Mouse (Mus musculus): Measurements from ENCODE around the gene Rarg. TPM values are rescaled to one million over a fixed set of nuclear protein-coding genes. Genes with fewer than 3 reads are reported as not detected.
A peak's percentile ranks its signal among the peaks of the same experiment; 100 is the strongest.

The Rarg gene
- polyA plus RNA-seq, 1 experiment from 2014 or later: 30.3 TPM

DNA sequence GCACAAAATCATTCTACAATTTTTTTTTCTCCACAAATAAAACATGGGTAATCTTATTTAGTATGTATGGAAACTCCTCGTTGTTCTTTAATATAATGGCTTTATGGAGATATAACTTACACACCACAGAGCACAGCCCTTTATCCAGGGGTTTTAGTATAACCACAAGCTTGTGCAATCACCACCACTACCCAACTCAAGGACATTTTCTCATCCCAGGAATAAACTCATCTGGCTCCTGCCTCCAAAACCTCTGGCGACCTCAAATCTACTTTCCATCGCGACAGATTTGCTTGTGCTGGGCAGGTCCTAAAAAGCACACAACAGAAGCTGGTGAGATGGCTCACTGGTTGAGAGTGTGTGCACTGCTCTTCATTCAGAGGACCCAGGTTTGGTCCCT is 63.7 kb downstream of the Rarg start:
- ATAC-seq (replicated peaks; ENCODE audit: low FRiP score): no peak
- Histone ChIP-seq H3K27ac (no peak overlapping the region), H3K4me2 (no peak overlapping the region)

DNA sequence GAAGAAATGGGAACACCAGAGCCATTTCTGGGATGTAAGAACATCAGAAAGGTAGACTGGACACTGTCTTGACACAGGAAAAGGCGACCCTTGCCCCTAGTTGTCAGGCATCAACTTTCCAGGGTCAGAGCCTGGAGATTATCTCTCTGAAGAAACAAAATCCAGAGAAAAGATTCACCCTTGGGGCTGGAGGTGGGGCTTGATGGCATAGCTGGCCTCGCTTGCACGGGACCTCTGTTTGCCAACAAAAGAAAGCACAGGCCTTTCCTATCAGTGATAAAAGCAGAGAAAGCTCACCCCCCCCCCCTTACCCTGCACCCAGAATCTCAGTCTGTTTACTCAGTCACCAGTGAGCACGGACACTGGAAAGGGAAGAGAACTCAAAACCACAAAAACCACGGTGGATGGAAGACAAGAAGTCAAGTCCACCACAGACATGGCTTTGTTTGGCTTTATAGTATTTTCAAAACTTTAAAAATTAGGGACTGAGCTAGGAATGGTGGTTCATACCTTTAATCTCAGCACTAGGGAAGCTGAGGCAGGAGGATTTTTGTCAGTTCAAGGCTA is 64.4 kb downstream of the Rarg start:
- Histone ChIP-seq H3K4me2 (no peak overlapping the region), H3K9ac (no peak overlapping the region), H3K36me3 (peaks cover 4% of the 10 kb centered on the region; the same call in 1 of the 2 replicates), H3K4me3 (replicated peaks) (no peak overlapping the region), H3K9me3 (replicated peaks) (no peaks in the 10 kb centered on the region), H3K27me3 (no peaks in the 10 kb centered on the region), H3K27ac (no peak overlapping the region), H3K4me1 (peaks cover 21% of the 10 kb centered on the region)
- 58% methylated on average over 5 of the region's 5 CpGs for WGBS
- no peak for ATAC-seq (replicated peaks; ENCODE audit: low FRiP score)

More for the DNA sequence above, 63.7 kb downstream of the Rarg start:
- H3K4me1 ChIP-seq: peaks cover 14% of the 10 kb centered on the region
- no peak overlapping the region for H3K4me3 ChIP-seq (replicated peaks)
- no peak overlapping the region for H3K9ac ChIP-seq
- no peaks in the 10 kb centered on the region for H3K27me3 ChIP-seq
- 88% methylated on average over 4 of the region's 4 CpGs for WGBS
- H3K9me3 ChIP-seq (replicated peaks): no peaks in the 10 kb centered on the region
- H3K36me3 ChIP-seq: peaks cover 5% of the 10 kb centered on the region; the same call in 1 of the 2 replicates

DNA sequence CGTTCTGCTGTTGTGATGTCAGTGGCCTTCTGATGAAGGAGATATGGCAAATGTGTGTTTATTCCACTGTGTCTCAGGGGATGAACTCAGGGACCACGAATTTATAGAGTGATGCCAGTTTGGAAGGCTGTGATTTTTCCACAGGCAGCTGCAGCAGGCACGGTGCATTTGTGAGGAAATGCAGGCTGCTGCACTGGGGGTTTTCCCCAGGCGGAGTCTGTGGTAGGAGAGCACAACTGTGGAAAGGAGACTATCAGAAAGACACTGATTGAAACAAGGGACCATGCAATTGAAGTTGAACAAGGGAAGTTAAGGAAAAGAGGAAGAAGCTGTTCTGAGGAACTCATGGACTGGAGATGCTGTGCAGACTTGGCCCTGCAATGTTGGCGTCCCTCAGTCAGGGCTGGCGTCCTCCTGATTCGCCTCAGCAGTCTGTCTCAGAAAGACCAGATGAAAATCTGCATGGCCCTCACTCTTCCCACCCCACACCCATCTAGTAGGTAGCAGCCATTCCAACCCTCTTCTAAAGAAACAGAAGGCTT is 65.0 kb downstream of the Rarg start:
- no peaks in the 10 kb centered on the region for H3K9me3 ChIP-seq (replicated peaks)
- no peak overlapping the region for H3K9ac ChIP-seq
- peaks cover 24% of the 10 kb centered on the region for H3K4me1 ChIP-seq
- H3K27ac ChIP-seq: no peak overlapping the region
- WGBS: 69% methylated on average over 7 of the region's 7 CpGs
- H3K36me3 ChIP-seq: peaks cover 2% of the 10 kb centered on the region
- H3K4me3 ChIP-seq (replicated peaks): no peak overlapping the region
- H3K27me3 ChIP-seq: no peaks in the 10 kb centered on the region
- H3K4me2 ChIP-seq: no peak overlapping the region
- no peak for ATAC-seq (replicated peaks; ENCODE audit: low FRiP score)

DNA sequence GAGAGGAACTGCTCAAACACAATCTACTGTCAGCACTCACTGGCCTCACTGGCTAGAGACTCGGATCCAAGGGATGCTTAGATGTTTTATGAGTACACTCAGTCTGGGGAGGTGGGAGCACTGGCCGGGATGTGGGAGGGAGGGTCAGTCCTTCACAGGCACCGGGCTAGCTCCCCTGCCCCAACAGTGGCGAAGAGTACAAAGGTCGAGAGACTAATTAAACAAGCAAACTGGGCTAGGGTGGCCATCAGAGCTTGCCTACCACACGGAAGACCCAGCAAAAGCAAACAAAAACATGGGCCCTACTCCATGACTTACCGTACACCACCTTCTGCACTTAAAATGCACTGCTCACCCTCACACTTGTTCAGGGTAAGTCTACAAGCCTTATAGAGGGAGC is 65.6 kb downstream of the Rarg start:
- peak; percentile 44; the same call in 1 of the 2 replicates for ATAC-seq (replicated peaks; ENCODE audit: low FRiP score)
- peak overlapping the region; percentile 24; the same call in 1 of the 2 replicates for H3K27ac ChIP-seq
- no peaks in the 10 kb centered on the region for H3K27me3 ChIP-seq
- no peak overlapping the region for H3K9ac ChIP-seq
- no peak overlapping the region for H3K4me2 ChIP-seq
- H3K36me3 ChIP-seq: peaks cover 7% of the 10 kb centered on the region
- H3K4me1 ChIP-seq: peaks cover 24% of the 10 kb centered on the region
- 24% methylated on average over 7 of the region's 7 CpGs for WGBS
- H3K4me3 ChIP-seq (replicated peaks): no peak overlapping the region
- H3K9me3 ChIP-seq (replicated peaks): no peaks in the 10 kb centered on the region

DNA sequence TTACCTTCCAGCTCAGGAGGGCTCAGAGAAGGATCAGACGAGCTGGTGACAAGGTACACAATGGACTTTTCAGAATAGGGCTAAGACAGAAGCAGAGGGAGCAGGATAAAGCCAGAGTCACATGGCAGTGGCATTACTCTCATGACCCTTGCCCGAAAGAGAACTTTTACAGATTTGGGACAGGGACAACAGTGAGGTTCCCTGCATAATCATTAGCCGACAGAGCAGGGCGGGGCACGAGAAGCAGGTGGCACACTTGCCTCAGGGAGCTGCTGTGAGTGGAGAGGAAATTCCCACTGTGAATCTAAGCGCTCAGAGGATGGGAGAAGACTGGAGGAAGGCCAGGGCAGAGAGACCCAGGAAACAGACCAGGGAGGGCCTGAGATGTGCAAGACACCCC is 68.4 kb downstream of the Rarg start:
- Histone ChIP-seq H3K27ac (peak overlapping the region; percentile 67), H3K4me3 (replicated peaks) (0 out of 2 replicates have a peak overlapping the region, but pooled peaks have one; percentile 10), H3K4me2 (peak overlapping the region; percentile 25; the same call in 1 of the 2 replicates), H3K27me3 (no peaks in the 10 kb centered on the region), H3K9ac (no peak overlapping the region), H3K9me3 (replicated peaks) (no peaks in the 10 kb centered on the region), H3K36me3 (peaks cover 33% of the 10 kb centered on the region), H3K4me1 (peaks cover 24% of the 10 kb centered on the region)
- 0 out of 2 replicates have a peak, but pooled peaks have one; percentile 19 for ATAC-seq (replicated peaks; ENCODE audit: low FRiP score)
- WGBS: 58% methylated on average over 6 of the region's 6 CpGs

DNA sequence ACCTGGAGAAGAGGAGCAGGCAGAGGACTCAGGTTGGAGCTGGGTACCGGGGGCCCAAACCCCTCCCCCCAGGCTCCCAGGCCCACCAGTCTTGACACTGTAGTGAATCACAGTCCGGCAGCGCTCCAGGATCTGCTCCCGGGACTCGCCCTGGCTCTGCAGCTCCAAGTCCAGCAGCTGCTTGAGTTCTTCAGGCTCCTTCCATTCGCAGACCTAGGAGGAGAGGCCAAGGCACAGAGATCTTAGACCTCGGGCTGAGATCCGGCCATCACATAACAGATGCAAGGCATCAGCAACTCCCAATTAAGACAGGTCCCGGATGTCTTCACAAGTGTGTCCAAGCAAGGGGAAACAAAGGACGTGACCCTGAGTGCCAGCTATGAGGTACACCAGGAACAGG is 69.2 kb downstream of the Rarg start:
- H3K4me3 ChIP-seq (replicated peaks): no peak overlapping the region; the same call in 1 of the 2 replicates
- no peaks in the 10 kb centered on the region for H3K27me3 ChIP-seq
- H3K4me2 ChIP-seq: 0 out of 2 replicates have a peak overlapping the region, but pooled peaks have one; percentile 25
- H3K36me3 ChIP-seq: peaks cover 34% of the 10 kb centered on the region
- H3K9ac ChIP-seq: no peak overlapping the region
- H3K9me3 ChIP-seq (replicated peaks): no peaks in the 10 kb centered on the region
- no peak for ATAC-seq (replicated peaks; ENCODE audit: low FRiP score)
- WGBS: 68% methylated on average over 10 of the region's 10 CpGs
- H3K4me1 ChIP-seq: peaks cover 25% of the 10 kb centered on the region
- peak overlapping the region; percentile 67 for H3K27ac ChIP-seq

DNA sequence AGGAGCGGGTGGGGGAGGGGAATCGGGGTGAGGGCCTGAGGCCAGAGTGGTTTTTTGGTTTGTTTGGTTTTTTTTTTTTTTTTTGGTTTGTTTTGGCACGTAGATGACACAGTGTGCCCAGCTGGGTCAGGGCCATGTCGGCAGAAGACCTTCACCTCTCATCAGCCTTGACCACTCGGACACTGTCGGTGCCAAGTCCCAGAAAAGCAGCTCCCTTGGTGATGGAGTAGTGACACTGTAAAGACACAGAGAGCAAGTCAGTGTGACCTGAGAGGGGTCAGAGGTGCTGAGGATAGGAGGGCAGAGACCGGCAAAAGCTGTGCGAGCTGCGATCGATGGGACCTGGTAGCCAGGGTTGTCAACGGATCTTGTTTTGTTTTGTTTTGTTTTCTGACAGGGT is 71.1 kb downstream of the Rarg start:
- Histone ChIP-seq H3K4me2 (no peak overlapping the region), H3K27me3 (no peaks in the 10 kb centered on the region), H3K27ac (no peak overlapping the region), H3K9me3 (replicated peaks) (no peaks in the 10 kb centered on the region), H3K4me1 (peaks cover 19% of the 10 kb centered on the region), H3K4me3 (replicated peaks) (no peak overlapping the region), H3K9ac (no peak overlapping the region), H3K36me3 (peaks cover 40% of the 10 kb centered on the region)
- 71% methylated on average over 11 of the region's 11 CpGs for WGBS
- ATAC-seq (replicated peaks; ENCODE audit: low FRiP score): no peak

Other genes starting within 250 kb of the Rarg start
- gene Krt18, start 229.3 kb downstream of the Rarg start, polyA plus RNA-seq (2015; fragmentation: Nextera tagmentation; extraction: Ambion mirVana): 176 and 180 TPM in 2 replicates
- gene Eif4b, start 183.7 kb downstream of the Rarg start, polyA plus RNA-seq (2015; fragmentation: Nextera tagmentation; extraction: Ambion mirVana): 127 and 130 TPM in 2 replicates
- gene Tns2, start 157.1 kb downstream of the Rarg start, polyA plus RNA-seq (2015; fragmentation: Nextera tagmentation; extraction: Ambion mirVana): 39.7 and 48.4 TPM in 2 replicates
- gene Spryd3, start 121.3 kb downstream of the Rarg start, polyA plus RNA-seq (2015; fragmentation: Nextera tagmentation; extraction: Ambion mirVana): 18.0 and 18.4 TPM in 2 replicates
- gene Igfbp6, start 113.2 kb downstream of the Rarg start, polyA plus RNA-seq (2015; fragmentation: Nextera tagmentation; extraction: Ambion mirVana): 31.0 and 33.6 TPM in 2 replicates
- 0.33 and 1.1 TPM in 2 replicates for gene Soat2, start 107.0 kb downstream of the Rarg start, polyA plus RNA-seq (2015; fragmentation: Nextera tagmentation; extraction: Ambion mirVana)
- 72.7 and 77.1 TPM in 2 replicates for gene Zfp740, start 54.3 kb downstream of the Rarg start, polyA plus RNA-seq (2015; fragmentation: Nextera tagmentation; extraction: Ambion mirVana)
- 95.2 and 112 TPM in 2 replicates for gene Csad, start 52.8 kb downstream of the Rarg start, polyA plus RNA-seq (2015; fragmentation: Nextera tagmentation; extraction: Ambion mirVana)
- gene Itgb7, start 25.6 kb downstream of the Rarg start, polyA plus RNA-seq (2015; fragmentation: Nextera tagmentation; extraction: Ambion mirVana): 1.4 TPM in 2 replicates
- gene Gm9918, start 13.0 kb upstream of the Rarg start, polyA plus RNA-seq (2015; fragmentation: Nextera tagmentation; extraction: Ambion mirVana): 0.44 and 0.55 TPM in 2 replicates
- gene Mfsd5, start 21.9 kb upstream of the Rarg start, polyA plus RNA-seq (2015; fragmentation: Nextera tagmentation; extraction: Ambion mirVana): 68.6 and 69.8 TPM in 2 replicates
- 23.5 and 31.0 TPM in 2 replicates for gene Espl1, start 38.7 kb upstream of the Rarg start, polyA plus RNA-seq (2015; fragmentation: Nextera tagmentation; extraction: Ambion mirVana)
- 382 and 393 TPM in 2 replicates for gene Pfdn5, start 68.6 kb upstream of the Rarg start, polyA plus RNA-seq (2015; fragmentation: Nextera tagmentation; extraction: Ambion mirVana)
- 106 and 122 TPM in 2 replicates for gene Myg1, start 74.2 kb upstream of the Rarg start, polyA plus RNA-seq (2015; fragmentation: Nextera tagmentation; extraction: Ambion mirVana)
- gene Aaas, start 93.3 kb upstream of the Rarg start, polyA plus RNA-seq (2015; fragmentation: Nextera tagmentation; extraction: Ambion mirVana): 83.2 and 83.7 TPM in 2 replicates
- gene Sp7, start 109.7 kb upstream of the Rarg start, polyA plus RNA-seq (2015; fragmentation: Nextera tagmentation; extraction: Ambion mirVana): 1.3 and 5.9 TPM in 2 replicates
- gene Sp1, start 148.6 kb upstream of the Rarg start, polyA plus RNA-seq (2015; fragmentation: Nextera tagmentation; extraction: Ambion mirVana): 10.8 and 11.1 TPM in 2 replicates
- gene Amhr2, start 187.8 kb upstream of the Rarg start, polyA plus RNA-seq (2015; fragmentation: Nextera tagmentation; extraction: Ambion mirVana): 0.75 and 1.7 TPM in 2 replicates
- 82.9 and 86.1 TPM in 2 replicates for gene Prr13, start 201.5 kb upstream of the Rarg start, polyA plus RNA-seq (2015; fragmentation: Nextera tagmentation; extraction: Ambion mirVana)
- gene Pcbp2, start 213.0 kb upstream of the Rarg start, polyA plus RNA-seq (2015; fragmentation: Nextera tagmentation; extraction: Ambion mirVana): 210 and 217 TPM in 2 replicates
- gene Gm10337, start 246.2 kb upstream of the Rarg start, polyA plus RNA-seq (2015; fragmentation: Nextera tagmentation; extraction: Ambion mirVana): 2.8 and 5.5 TPM in 2 replicates

All from kidney, embryonic 15.5 days (tissue).